Mouse (Mus musculus) CH12.LX (cell line): ENCODE measurements around the gene Gm21976. TPM values are rescaled to one million over a fixed set of nuclear protein-coding genes. Genes with fewer than 3 reads are reported as not detected.

Experiments
- DNase-seq: peaks from one replicate; pipeline ENCODE4 v3.0.0-alpha.2; 2013; ENCODE audit errors: extremely low read depth
- H3K27ac ChIP-seq: 2 replicates; pipeline ENCODE4 v1.5.1; 2012; ENCODE audit warnings: low read depth, mild to moderate bottlenecking, control low read depth, moderate library complexity; ENCODE audit not compliant: insufficient read depth
- H3K27me3 ChIP-seq: replicated peaks from 2 replicates; pipeline ENCODE3; 2012; ENCODE audit warnings: inconsistent platforms
- H3K36me3 ChIP-seq, 2 experiments: replicated peaks in 1 of 2; 2 replicates each; pipeline versions ENCODE3 to v1.6.1; 2012; ENCODE audit warnings: inconsistent platforms in 1 of 2, low read length in 1 of 2, mild to moderate bottlenecking in 1 of 2, mixed read lengths in 1 of 2, moderate library complexity in 1 of 2; ENCODE audit not compliant: control insufficient read depth in 1 of 2, insufficient read depth in 1 of 2
- H3K4me1 ChIP-seq, 2 experiments: 2 replicates each; pipeline ENCODE4 v1.6.1; 2012; ENCODE audit warnings: inconsistent platforms in 1 of 2, moderate library complexity in 1 of 2; ENCODE audit not compliant: insufficient read depth in 2 of 2, control insufficient read depth in 1 of 2
- H3K4me2 ChIP-seq: 2 replicates; pipeline ENCODE4 v1.6.1; 2012; ENCODE audit warnings: low read depth, mild to moderate bottlenecking, control low read depth; ENCODE audit not compliant: poor library complexity, insufficient read depth, severe bottlenecking
- H3K4me3 ChIP-seq, 3 experiments: fragments of 150-350 bp in 1 of 3; sonication (generic) in 1 of 3; replicated peaks in 1 of 3; 2 replicates each; pipeline versions ENCODE3 to v1.5.1; 2011 to 2012; ENCODE audit warnings: low read depth in 2 of 3, low read length in 2 of 3, mild to moderate bottlenecking in 2 of 3, moderate library complexity in 2 of 3, control low read depth in 1 of 3, improper control_type of control experiment in 1 of 3, inconsistent platforms in 1 of 3, mixed read lengths in 1 of 3; ENCODE audit not compliant: poor library complexity in 1 of 3
- H3K79me2 ChIP-seq: replicated peaks from 2 replicates; pipeline ENCODE4 v1.6.1; 2012; ENCODE audit warnings: mild to moderate bottlenecking, moderate library complexity; ENCODE audit not compliant: control insufficient read depth, poor library complexity, insufficient read depth, severe bottlenecking; ENCODE audit errors: extremely low read depth
- H3K9ac ChIP-seq: 2 replicates; pipeline ENCODE4 v1.6.1; 2012; ENCODE audit warnings: low read depth, mild to moderate bottlenecking, control low read depth, moderate library complexity; ENCODE audit not compliant: insufficient read depth
- H3K9me3 ChIP-seq: replicated peaks from 2 replicates; pipeline ENCODE3; 2012; ENCODE audit warnings: low read length, inconsistent platforms, mixed read lengths
- BHLHE40 ChIP-seq: IDR thresholded peaks from 2 replicates; pipeline ENCODE4 v1.6.1; 2011; ENCODE audit warnings: mild to moderate bottlenecking, low read depth, low read length, improper control_type of control experiment
- CTCF ChIP-seq, 2 experiments: IDR thresholded peaks in 1 of 2; conservative IDR thresholded peaks in 1 of 2; 2 replicates each; pipeline ENCODE4 v1.5.1; 2011 to 2012; ENCODE audit warnings: low read depth in 2 of 2, low read length in 2 of 2, improper control_type of control experiment in 1 of 2, inconsistent platforms in 1 of 2, mild to moderate bottlenecking in 1 of 2, moderate library complexity in 1 of 2
- EP300 ChIP-seq: IDR thresholded peaks from 2 replicates; pipeline ENCODE4 v1.6.1; 2011; ENCODE audit warnings: low read length, improper control_type of control experiment
- ETS1 ChIP-seq: conservative IDR thresholded peaks from 2 replicates; pipeline ENCODE4 v1.6.1; 2012; ENCODE audit warnings: low read depth, mild to moderate bottlenecking, inconsistent platforms, low read length, improper control_type of control experiment, moderate library complexity
- GABPA ChIP-seq: IDR thresholded peaks from 2 replicates; pipeline ENCODE4 v1.6.1; 2012; ENCODE audit warnings: low read depth, low read length, improper control_type of control experiment, inconsistent platforms; ENCODE audit not compliant: insufficient replicate concordance
- MAX ChIP-seq: IDR thresholded peaks from 2 replicates; pipeline ENCODE4 v1.6.1; 2011; ENCODE audit warnings: low read length, improper control_type of control experiment
- MAZ ChIP-seq: IDR thresholded peaks from 2 replicates; pipeline ENCODE4 v1.6.1; 2012; ENCODE audit warnings: low read depth, mild to moderate bottlenecking, inconsistent platforms, low read length, improper control_type of control experiment, moderate library complexity
- NELFE ChIP-seq: IDR thresholded peaks from 2 replicates; pipeline ENCODE4 v1.6.1; 2011; ENCODE audit warnings: low read depth, low read length, improper control_type of control experiment
- NRF1 ChIP-seq: IDR thresholded peaks from 2 replicates; pipeline ENCODE4 v1.6.1; 2014; ENCODE audit warnings: low read depth, mild to moderate bottlenecking, inconsistent platforms, low read length, improper control_type of control experiment, moderate library complexity
- RAD21 ChIP-seq: IDR thresholded peaks from 2 replicates; pipeline ENCODE4 v1.6.1; 2011; ENCODE audit warnings: low read depth, mild to moderate bottlenecking, low read length, improper control_type of control experiment, moderate library complexity
- SMC3 ChIP-seq: IDR thresholded peaks from 2 replicates; pipeline ENCODE4 v1.6.1; 2011; ENCODE audit warnings: low read depth, low read length, improper control_type of control experiment
- TBP ChIP-seq: conservative IDR thresholded peaks from 2 replicates; pipeline ENCODE4 v1.6.1; 2011; ENCODE audit warnings: low read depth, low read length, improper control_type of control experiment
- TCF12 ChIP-seq: IDR thresholded peaks from 2 replicates; pipeline ENCODE4 v1.6.1; 2014; ENCODE audit warnings: low read depth, mild to moderate bottlenecking, inconsistent platforms, low read length, improper control_type of control experiment
- USF2 ChIP-seq: conservative IDR thresholded peaks from 2 replicates; pipeline ENCODE4 v1.6.1; 2011; ENCODE audit warnings: low read depth, low read length, improper control_type of control experiment
- ZKSCAN1 ChIP-seq: IDR thresholded peaks from 2 replicates; pipeline ENCODE4 v1.6.1; 2012; ENCODE audit warnings: low read depth, inconsistent platforms, low read length, improper control_type of control experiment, borderline replicate concordance
- ZNF384 ChIP-seq: IDR thresholded peaks from 2 replicates; pipeline ENCODE4 v1.6.1; 2012; ENCODE audit warnings: low read depth, low read length, improper control_type of control experiment, inconsistent platforms
- dilution Hi-C: fragments of 300-500 bp; cut with MboI; formaldehyde crosslinking; loops from 2 replicates; pipeline ENCODE4 v1.14.3; 2020; ENCODE audit warnings: low sequenced_read_pairs; ENCODE audit not compliant: extremely low pct_unique_long_range_greater_than_20kb, extremely low pct_ligation_motif_present
- in situ Hi-C: fragments of 300-500 bp; cut with MboI; formaldehyde crosslinking; loops from 3 replicates; pipeline ENCODE4 v1.14.3; 2019; ENCODE audit warnings: low sequenced_read_pairs, low pct_ligation_motif_present, low pct_unique_long_range_greater_than_20kb, mixed read lengths
- polyA plus RNA-seq: library from polyadenylated mRNA; unstranded; fragments of >175 nt; gene quantifications from 2 replicates; pipeline ENCODE4 v1.2.1, GENCODE M21; 2012; ENCODE audit warnings: low read depth; ENCODE audit not compliant: insufficient read length
- total RNA-seq, 2 experiments: library from RNA; depleted of rRNA; stranded (reverse); fragments of 300-350 nt in 1 of 2; fragments of >200 nt in 1 of 2; gene quantifications; 2 replicates each; pipeline ENCODE4 v1.2.3; 2012 to 2014

The Gm21976 gene
- total and polyA plus RNA-seq, 3 experiments = not detected

- Histone ChIP-seq H3K4me1 (peaks cover 6 to 20% of the 10 kb centered on the region in 2 experiments), H3K9ac (no peak overlapping the region), H3K9me3 (peaks cover 16% of the 10 kb centered on the region), H3K79me2 (no peaks in the 10 kb centered on the region), H3K36me3 (no peaks in the 10 kb centered on the region), H3K4me3 (no peak overlapping the region), H3K27me3 (no peaks in the 10 kb centered on the region), H3K4me2 (no peak overlapping the region), H3K27ac (no peak overlapping the region)
- TF ChIP-seq TBP = no peak
- TF ChIP-seq EP300 = no peak
- no peak for TF ChIP-seq ETS1
- no peak for TF ChIP-seq TCF12
- peak in 1 of 2 experiments; percentile 52; a peak in 2 of 4 replicates for TF ChIP-seq CTCF (conservative IDR thresholded peaks at IDR 0.05 in 1 of 2, IDR thresholded peaks at IDR 0.05 in 1 of 2; ENCODE audit: low read depth in 2 of 2, low read length in 2 of 2)
- peak; percentile 10 for TF ChIP-seq RAD21
- TF ChIP-seq GABPA = no peak
- TF ChIP-seq USF2 = no peak
- TF ChIP-seq SMC3 = peak; percentile 39
- in situ Hi-C loops = no loop called here
- dilution Hi-C loops = no loop called here
- no peak for DNase-seq
Measured at GRCm38 (mm10) chr13:98351527-98351926, 71.8 kb downstream of the Gm21976 start.

DNA sequence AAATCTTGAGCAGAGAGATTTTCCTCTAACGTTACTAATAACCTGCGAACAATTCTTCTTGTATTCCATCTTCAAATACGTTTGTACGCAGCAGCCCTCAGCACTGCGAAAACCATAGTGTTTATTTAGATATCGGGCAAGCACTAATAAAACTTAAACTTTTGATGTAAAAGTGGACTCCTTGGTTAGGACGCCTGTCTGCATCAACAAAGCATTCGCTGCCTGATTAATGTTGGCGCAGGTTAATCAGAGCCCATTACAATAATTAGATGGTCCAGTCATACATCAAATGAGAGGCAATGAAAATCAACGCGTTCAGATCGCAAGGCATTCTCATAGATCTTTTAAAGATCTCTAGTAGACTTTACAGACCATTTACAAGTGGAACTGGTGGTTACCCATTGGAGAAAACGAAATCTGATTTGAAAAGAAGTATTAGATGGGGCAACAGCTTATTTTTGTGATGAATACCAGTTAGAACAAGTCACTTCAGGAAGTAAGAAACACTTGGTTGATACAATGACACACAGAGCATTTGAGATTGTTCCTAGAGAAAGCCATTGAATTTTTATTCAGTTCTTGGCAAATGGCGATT lies 72.8 kb downstream of the Gm21976 start:
- TF ChIP-seq NELFE (no peak), ZKSCAN1 (no peak), MAZ (no peak), MAX (no peak), SMC3 (no peak), CTCF (conservative IDR thresholded peaks at IDR 0.05 in 1 of 2, IDR thresholded peaks at IDR 0.05 in 1 of 2; ENCODE audit: low read depth in 2 of 2, low read length in 2 of 2) (no peak), BHLHE40 (no peak), NRF1 (no peak), EP300 (no peak), ZNF384 (no peak)

More for the DNA sequence above, 72.8 kb downstream of the Gm21976 start:
- dilution Hi-C loops = no loop called here
- in situ Hi-C loops = no loop called here
- DNase-seq = no peak
- no peak overlapping the region for H3K9ac ChIP-seq
- H3K27ac ChIP-seq = no peak overlapping the region
- peaks cover 6 to 20% of the 10 kb centered on the region in 2 experiments for H3K4me1 ChIP-seq
- H3K79me2 ChIP-seq = no peaks in the 10 kb centered on the region
- H3K9me3 ChIP-seq = peaks cover 16% of the 10 kb centered on the region
- no peaks in the 10 kb centered on the region for H3K27me3 ChIP-seq
- H3K36me3 ChIP-seq = no peaks in the 10 kb centered on the region
- H3K4me2 ChIP-seq = no peak overlapping the region
- no peak overlapping the region for H3K4me3 ChIP-seq
